ENCODE assay signal across 8 mouse cellular contexts in the genomic region with DNA sequence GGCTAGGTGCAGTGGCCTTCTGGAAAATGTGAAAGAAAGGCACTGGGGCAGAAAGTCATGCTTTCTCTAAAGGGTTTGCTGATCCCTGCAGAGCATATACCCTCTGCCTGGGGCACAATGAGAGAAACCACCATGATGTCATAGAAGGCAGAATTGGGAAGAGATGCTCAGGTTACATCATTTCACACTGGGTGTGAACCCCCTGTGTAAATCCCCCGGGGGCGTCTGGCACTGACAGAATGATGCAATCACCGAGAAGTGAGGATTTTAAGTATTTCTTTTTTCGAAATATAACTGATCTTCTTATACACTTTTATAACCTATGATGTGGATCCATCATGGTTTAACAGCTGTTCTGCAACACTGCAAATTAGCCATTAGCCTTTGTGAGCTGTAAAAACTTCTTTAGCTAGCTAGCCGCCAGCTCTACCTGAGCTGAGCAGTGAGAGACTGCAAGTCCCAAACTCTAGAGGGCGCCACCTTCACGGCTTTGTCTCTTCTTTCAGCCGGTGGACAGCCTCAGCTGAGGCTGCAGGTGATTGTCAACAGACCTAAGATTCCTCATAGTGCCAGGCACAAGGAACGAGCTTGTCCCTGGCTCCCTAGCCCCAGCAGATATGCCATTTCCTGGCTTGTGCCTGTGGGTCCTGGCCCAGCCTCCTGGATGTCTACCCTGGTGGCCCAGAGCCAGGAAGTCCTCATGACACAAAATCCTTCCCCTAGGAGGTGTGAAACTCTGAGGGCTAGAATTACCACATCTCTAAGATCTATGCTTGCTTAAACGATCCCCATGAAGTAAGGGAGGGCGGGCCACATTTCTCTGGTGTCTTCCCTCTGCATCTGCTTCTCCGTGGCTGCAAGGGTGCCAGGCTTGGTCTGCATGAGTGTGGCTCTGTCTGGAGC. TPM values are rescaled to one million over a fixed set of nuclear protein-coding genes. Genes with fewer than 3 reads are reported as not detected.
DNase-seq lines count a peak whose midpoint lies in the region; ATAC-seq and TF ChIP-seq lines count a peak whose summit lies in the region.

No protein-coding gene starts in this region.

- H3K79me2 ChIP-seq in heart, adult 2 months (replicated peaks; ENCODE audit: control insufficient read depth, insufficient read depth, low read length): no peaks in the 10 kb centered on the region

- TF ChIP-seq EP300 in heart, adult 2 months (IDR thresholded peaks at IDR 0.05; ENCODE audit: insufficient read depth, low read depth, low read length): no peak

- intact Hi-C loops in heart, adult 2 months (cut with DNase I): loop anchor here (1.0 to 10.0 kb wide), 2 partner anchors 29 to 89 kb away; no protein-coding TSS in a partner anchor

- H3K27ac ChIP-seq in heart, adult 2 months: no peak overlapping the region
- H3K27ac ChIP-seq in embryonic fibroblast, embryonic 13.5 days (ENCODE audit: insufficient read depth, low read length): no peak overlapping the region
- H3K27ac ChIP-seq in kidney, postnatal 0 days: no peak overlapping the region

- WGBS in heart, adult 2 months: 32% methylated on average over 12 of the region's 12 CpGs
- 25% methylated on average over 12 of the region's 12 CpGs for WGBS in kidney, postnatal 0 days

- no peak overlapping the region for H3K4me2 ChIP-seq in kidney, postnatal 0 days (ENCODE audit: low read length)

- peak; percentile 14 to 35 for DNase-seq in heart, adult 2 months
- DNase-seq in heart, adult 9 months (ENCODE audit: low spot score in 2 of 2): no peak
- peak; percentile 67 to 70 for DNase-seq in B cell, adult 2 months
- DNase-seq in adrenal gland, postnatal 25 days: peak; percentile 55
- DNase-seq in kidney, postnatal 0 days (ENCODE audit: low spot score): peak; percentile 69
- peak; percentile 33 for DNase-seq in telencephalon, adult 2 months (ENCODE audit: low read depth, low spot score)

- H3K9me3 ChIP-seq in kidney, postnatal 0 days (replicated peaks; ENCODE audit: low read length): no peaks in the 10 kb centered on the region

- TF ChIP-seq CTCF in heart, adult 2 months (IDR thresholded peaks at IDR 0.05): peak; percentile 76
- peak; percentile 39; the same call in 1 of the 2 replicates for TF ChIP-seq CTCF in embryonic fibroblast, embryonic 13.5 days (IDR thresholded peaks at IDR 0.05; ENCODE audit: borderline replicate concordance, insufficient read depth, low read length)
- peak; percentile 65 for TF ChIP-seq CTCF in kidney, postnatal 0 days (IDR thresholded peaks at IDR 0.05; ENCODE audit: low read depth)

- no peak overlapping the region for H3K9ac ChIP-seq in heart, adult 2 months (ENCODE audit: low read depth, low read length)
- no peak overlapping the region for H3K9ac ChIP-seq in kidney, postnatal 0 days (ENCODE audit: low read depth, low read length)

- no peaks in the 10 kb centered on the region for H3K27me3 ChIP-seq in heart, adult 2 months (ENCODE audit: control insufficient read depth, insufficient read depth, low read length)
- H3K27me3 ChIP-seq in kidney, postnatal 0 days (ENCODE audit: insufficient read depth, low read length): no peaks in the 10 kb centered on the region

- H3K36me3 ChIP-seq in heart, adult 2 months (ENCODE audit: control insufficient read depth, insufficient read depth, low read length): no peaks in the 10 kb centered on the region
- H3K36me3 ChIP-seq in kidney, postnatal 0 days (ENCODE audit: insufficient read depth, low read length): no peaks in the 10 kb centered on the region

- H3K4me3 ChIP-seq in heart, adult 2 months: no peak overlapping the region
- H3K4me3 ChIP-seq in embryonic fibroblast, embryonic 13.5 days (ENCODE audit: insufficient read depth, low read length): no peak overlapping the region
- no peak overlapping the region for H3K4me3 ChIP-seq in kidney, postnatal 0 days (replicated peaks; ENCODE audit: low read depth, low read length)

- H3K4me1 ChIP-seq in heart, adult 2 months (ENCODE audit: control insufficient read depth, insufficient read depth, low read length): no peaks in the 10 kb centered on the region
- 0 out of 2 replicates have a peak, but pooled peaks cover 3% of the 10 kb centered on the region for H3K4me1 ChIP-seq in embryonic fibroblast, embryonic 13.5 days (ENCODE audit: control insufficient read depth, insufficient read depth, low read length)
- H3K4me1 ChIP-seq in kidney, postnatal 0 days (replicated peaks; ENCODE audit: insufficient read depth, low read length): no peaks in the 10 kb centered on the region

- TF ChIP-seq POLR2A in heart, adult 2 months (IDR thresholded peaks at IDR 0.05; ENCODE audit: insufficient read depth, low read depth, low read length): no peak
- TF ChIP-seq POLR2A in embryonic fibroblast, embryonic 13.5 days (IDR thresholded peaks at IDR 0.05; ENCODE audit: low read depth, low read length): no peak

- peak; percentile 65; the same call in 1 of the 2 replicates for ATAC-seq in kidney, postnatal 0 days (replicated peaks; ENCODE audit: low FRiP score, low read depth)
- ATAC-seq in megakaryocyte progenitor cell, adult 5-6 weeks (replicated peaks; ENCODE audit: poor library complexity): peak; percentile 77

RNA-seq across cellular contexts. Expression of gene AA467197, which starts 29.4 kb away (rescaled TPM):
- total RNA-seq in heart, adult 2 months (2021): under 1 TPM; 0.36 to 0.44 TPM
- polyA plus RNA-seq in heart, adult 2 months (2012; rRNA removed): 0.38 TPM in 1 of 2 replicates, not detected in the other
- 0.70 TPM in 1 of 2 replicates, not detected in the other for total RNA-seq in adrenal gland, postnatal 25 days (2021)
- 0.85 and 1.0 TPM in 2 replicates for polyA plus RNA-seq in embryonic fibroblast, embryonic 13.5 days (2011; ENCODE audit: insufficient read length, low read depth, missing spikeins)
- polyA plus RNA-seq in kidney, postnatal 0 days (2015; fragmentation: Nextera tagmentation; extraction: Ambion mirVana): 0.26 and 0.34 TPM in 2 replicates
- 4.2 and 5.9 TPM in 2 replicates for total RNA-seq in megakaryocyte progenitor cell, adult 5-6 weeks (2015)
- 5.4 and 7.4 TPM in 2 replicates for total RNA-seq in megakaryocyte progenitor cell, adult 5-6 weeks (2017)

RNA-seq across cellular contexts. Expression of gene Slc30a4, which starts 36.2 kb away (rescaled TPM):
- 1 to 10 TPM; 7.9 to 9.2 TPM for total RNA-seq in heart, adult 2 months (2021)
- 3.2 and 6.9 TPM in 2 replicates for polyA plus RNA-seq in heart, adult 2 months (2012; rRNA removed)
- 30.5 and 34.2 TPM in 2 replicates for total RNA-seq in adrenal gland, postnatal 25 days (2021)
- polyA plus RNA-seq in embryonic fibroblast, embryonic 13.5 days (2011; ENCODE audit: insufficient read length, low read depth, missing spikeins): 42.6 and 44.5 TPM in 2 replicates
- polyA plus RNA-seq in kidney, postnatal 0 days (2015; fragmentation: Nextera tagmentation; extraction: Ambion mirVana): 6.9 and 7.9 TPM in 2 replicates
- total RNA-seq in megakaryocyte progenitor cell, adult 5-6 weeks (2015): 1.8 and 2.1 TPM in 2 replicates
- 2.5 and 2.7 TPM in 2 replicates for total RNA-seq in megakaryocyte progenitor cell, adult 5-6 weeks (2017)

RNA-seq across cellular contexts. Expression of gene Gatm, which starts 55.1 kb away (rescaled TPM):
- total RNA-seq in heart, adult 2 months (2021): 1 to 10 TPM; 3.1 to 3.3 TPM
- 4.4 and 4.7 TPM in 2 replicates for polyA plus RNA-seq in heart, adult 2 months (2012; rRNA removed)
- total RNA-seq in adrenal gland, postnatal 25 days (2021): 2.0 and 5.0 TPM in 2 replicates
- 3.0 and 3.1 TPM in 2 replicates for polyA plus RNA-seq in embryonic fibroblast, embryonic 13.5 days (2011; ENCODE audit: insufficient read length, low read depth, missing spikeins)
- 270 and 317 TPM in 2 replicates for polyA plus RNA-seq in kidney, postnatal 0 days (2015; fragmentation: Nextera tagmentation; extraction: Ambion mirVana)
- 199 and 209 TPM in 2 replicates for total RNA-seq in megakaryocyte progenitor cell, adult 5-6 weeks (2015)
- 131 and 133 TPM in 2 replicates for total RNA-seq in megakaryocyte progenitor cell, adult 5-6 weeks (2017)

Comparison
In these comparisons a context has a peak if more than half of its experiments do, and no peak if none do; other contexts are left out.
1. DNase-seq: peak in heart, adult 2 months (2 of 2), B cell, adult 2 months (2 of 2), adrenal gland, postnatal 25 days (single experiment), kidney, postnatal 0 days (single experiment) and telencephalon, adult 2 months (single experiment); none in heart, adult 9 months (0 of 2).
2. RNA of gene Gatm, which starts 55.1 kb away (total RNA-seq): 131 to 209 TPM in megakaryocyte progenitor cell, adult 5-6 weeks; 2.0 to 5.0 TPM in adrenal gland, postnatal 25 days and 3.1 to 3.3 TPM in heart, adult 2 months; every median in the first group is over 10 times any median in the second.
3. Peak in every context shown above with its lines, with median percentiles within 50 percentile points of each other: CTCF ChIP-seq.